Mouse (Mus musculus) cerebellum, postnatal 36 days (tissue): ENCODE data around the gene Ubr7.

Experiments
- DNase-seq, 2 experiments: peaks; one replicate each; pipeline ENCODE4 v3.0.0; 2021 to 2022; ENCODE audit warnings: mixed read lengths in 2 of 2

Ubr7 gene

DNA sequence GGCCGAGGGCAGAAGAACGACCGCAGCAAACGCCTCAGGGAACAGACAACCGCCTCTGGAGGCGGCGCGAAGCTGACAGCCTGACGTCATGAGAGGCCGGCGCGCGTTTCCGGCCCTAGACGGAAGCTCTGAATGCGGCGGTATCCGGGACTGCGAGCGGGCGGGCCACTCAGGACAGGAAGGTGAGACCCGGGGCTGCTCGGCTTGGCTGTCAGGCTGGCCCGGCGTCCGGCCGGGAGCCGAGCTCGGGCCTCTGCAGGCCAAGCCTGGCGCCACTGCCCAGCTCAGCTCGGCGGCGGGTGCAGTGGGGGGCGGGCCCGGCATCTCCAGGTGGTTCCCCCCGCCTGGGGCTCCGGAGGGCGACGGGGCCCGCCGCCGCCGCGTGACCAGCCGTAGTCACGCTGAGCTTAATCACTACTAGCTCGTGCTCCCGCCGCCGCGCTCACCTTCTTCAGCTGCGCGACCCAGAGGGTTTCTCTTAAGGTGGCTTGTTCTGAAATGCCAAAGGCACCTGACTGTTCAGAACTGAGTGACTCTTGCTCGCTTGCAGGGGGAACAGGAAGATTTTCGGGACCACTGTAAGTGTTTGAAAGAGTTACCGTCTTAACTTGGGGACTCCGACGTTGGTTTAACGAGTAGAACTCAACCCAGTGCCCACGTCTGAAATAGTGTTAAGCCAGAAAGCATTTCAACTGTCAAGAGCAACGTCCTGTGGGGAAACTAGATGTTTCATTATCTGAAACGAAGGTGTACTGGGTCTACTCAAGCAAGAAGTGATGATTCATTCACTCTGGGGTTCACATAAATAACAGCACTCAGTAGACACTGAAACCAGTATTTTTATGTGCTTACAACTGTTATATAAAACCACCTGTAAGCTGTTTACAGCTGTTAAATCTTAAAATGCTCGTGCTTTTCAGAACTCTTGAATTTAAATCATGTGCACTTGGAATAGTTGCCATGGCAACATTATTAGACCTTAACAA is 13.9 kb upstream of the Ubr7 start, which contains the start of the genes Moap1 and Tmem251:
Moap1 (minus strand) TSS at position 73 of the 986 bp plus-strand sequence.
Tmem251 (plus strand) TSS at position 174 of the 986 bp plus-strand sequence.
- peak; percentile 90 to 91 for DNase-seq

DNA sequence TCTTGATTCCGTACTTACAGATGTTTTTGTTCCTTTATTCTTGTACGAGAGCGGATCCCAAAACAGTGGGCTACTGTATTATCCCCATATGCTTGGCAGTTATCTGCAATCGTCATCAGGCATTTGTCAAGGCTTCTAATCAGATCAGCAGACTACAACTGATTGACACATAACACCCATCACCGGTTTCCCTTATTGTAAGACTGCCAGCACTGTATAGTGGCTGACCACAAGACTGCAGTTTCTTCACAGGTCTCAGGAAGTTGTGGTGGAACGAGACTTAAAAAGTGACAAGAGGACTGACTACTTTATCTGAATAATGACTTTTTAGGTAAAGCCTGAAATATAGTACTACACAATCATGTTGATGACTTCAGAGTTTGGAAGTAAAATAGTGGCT is 12.9 kb upstream of the Ubr7 start:
- no peak for DNase-seq

DNA sequence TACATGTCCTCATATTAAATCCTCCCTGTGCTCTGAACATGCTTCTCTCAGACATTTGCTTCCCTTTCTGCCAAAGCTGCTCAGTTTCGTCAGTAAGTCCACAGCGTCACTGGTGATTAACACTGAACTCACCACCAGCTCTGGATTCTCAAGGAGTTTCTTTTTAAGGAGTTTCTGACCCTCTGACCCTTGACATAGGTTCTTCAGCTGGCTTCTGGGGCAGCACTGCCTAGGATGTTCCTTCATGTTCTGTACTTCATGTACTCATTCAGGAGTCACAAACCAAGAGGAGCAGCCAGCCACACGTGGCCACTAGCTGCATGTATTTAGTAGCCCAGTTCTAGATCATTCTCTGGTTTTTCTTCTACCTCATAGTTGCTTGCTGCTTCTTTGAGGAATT is 9.5 kb upstream of the Ubr7 start:
- DNase-seq, result no peak

DNA sequence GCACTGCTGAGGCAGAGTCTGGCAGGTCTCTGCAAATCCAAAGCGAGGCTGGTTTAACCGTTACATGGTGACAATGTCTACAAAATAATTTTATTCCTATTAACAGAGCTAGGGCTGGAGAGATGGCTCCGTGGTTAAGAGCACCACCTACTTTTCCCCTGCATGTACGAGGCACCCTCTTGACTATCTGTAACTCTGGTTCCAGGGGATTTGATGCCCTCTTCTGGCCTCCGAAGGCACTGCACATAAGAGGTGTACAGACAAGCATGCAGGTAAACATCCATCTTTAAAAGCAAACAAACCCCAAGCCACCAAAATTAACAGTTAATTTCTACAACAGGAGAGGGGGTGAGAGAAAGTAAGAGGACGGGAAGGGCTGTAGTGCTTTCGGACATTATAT is 1.5 kb upstream of the Ubr7 start:
- peak; percentile 25 to 26 for DNase-seq

DNA sequence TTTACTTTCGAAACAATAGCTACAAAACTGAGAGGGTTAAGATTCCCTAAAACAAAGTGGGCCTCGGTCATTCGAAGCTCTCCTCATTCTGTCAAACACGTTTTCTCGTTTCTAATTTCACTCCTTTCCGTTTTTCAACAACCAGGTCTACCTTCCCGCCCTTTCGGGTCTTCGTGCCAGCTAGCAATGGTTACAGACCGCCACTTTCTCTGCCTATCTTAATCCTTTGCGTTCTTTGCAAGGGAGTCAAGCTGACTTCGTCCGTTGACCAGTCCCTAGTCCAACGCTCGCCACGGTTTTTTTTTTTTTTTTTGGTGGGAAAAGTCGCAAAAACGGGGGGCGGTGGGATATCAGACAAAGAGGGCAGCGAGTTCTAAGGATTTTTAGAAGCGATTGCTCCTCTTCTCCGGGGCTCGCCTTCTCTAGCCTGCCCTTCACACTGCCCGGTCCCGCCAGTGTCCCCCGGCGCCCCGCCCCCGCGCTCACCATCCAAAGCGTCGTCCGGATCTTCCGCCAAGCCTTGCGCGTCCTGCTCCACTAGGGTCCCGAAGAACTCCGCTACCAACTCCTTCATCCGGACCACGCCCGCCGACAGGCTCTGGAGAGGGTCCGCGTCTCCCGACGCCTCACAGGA is 595 bp upstream of the Ubr7 start:
- peak in 1 of 2 experiments; percentile 85 for DNase-seq

DNA sequence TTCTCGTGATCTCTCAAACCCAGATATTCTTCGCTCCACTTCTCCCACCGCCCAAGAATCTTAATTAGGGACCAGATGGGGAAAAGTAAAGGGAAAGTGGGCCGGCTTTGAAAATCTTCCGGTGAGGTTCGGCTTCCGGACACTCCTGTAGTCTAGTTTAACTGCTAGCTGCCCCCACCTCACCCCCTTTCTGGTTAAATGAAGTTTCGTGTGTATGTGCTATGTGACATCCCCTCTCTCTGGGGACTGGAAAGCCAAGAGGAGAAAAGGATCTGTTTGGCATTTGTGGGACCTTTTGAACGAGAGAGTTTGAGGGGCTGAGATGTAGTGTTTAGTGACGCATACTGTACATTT is 613 bp downstream of the Ubr7 start, which contains the start of gene Gm20604:
Gm20604 (minus strand) TSS at position 270 of the 354 bp plus-strand sequence.
- no peak for DNase-seq

DNA sequence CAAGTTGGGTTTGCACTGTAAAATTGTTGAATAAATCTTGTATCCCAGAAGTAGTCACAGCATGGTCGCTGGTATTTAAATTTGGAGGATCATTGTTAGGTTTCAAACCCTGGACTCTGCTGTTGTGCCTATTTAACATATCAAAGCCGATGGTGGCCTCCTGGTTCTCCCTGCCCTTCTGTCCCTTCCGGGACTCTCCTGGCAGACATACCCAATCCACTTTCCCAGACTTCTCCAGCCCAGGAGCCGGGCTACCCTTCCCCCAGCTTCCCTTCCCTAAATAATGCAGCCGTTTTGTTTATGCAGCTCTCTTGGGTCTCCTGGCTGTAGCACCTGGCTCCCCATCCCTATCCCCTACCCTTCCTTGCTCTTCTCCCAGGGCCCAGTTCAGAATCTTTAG is 1.2 kb downstream of the Ubr7 start:
- DNase-seq, result no peak

DNA sequence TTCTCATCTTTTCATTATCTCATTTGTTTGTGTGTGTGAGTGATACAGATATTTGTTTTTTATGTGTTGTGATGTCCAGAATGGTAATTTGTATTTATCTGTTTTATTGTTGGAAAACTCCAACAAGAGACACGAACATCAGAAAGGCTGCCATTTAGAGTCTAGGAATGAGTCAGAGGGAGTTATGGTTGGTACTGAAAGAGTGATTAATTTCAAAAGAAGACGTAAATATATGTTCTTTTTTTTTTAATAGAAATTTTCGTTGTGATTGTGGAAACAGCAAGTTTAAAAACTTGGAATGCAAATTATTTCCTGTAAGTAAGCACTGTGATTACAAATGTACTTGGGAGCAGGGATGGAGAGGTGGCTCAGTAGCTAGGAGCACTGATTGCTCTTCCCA is 3.9 kb downstream of the Ubr7 start:
- DNase-seq, result no peak

DNA sequence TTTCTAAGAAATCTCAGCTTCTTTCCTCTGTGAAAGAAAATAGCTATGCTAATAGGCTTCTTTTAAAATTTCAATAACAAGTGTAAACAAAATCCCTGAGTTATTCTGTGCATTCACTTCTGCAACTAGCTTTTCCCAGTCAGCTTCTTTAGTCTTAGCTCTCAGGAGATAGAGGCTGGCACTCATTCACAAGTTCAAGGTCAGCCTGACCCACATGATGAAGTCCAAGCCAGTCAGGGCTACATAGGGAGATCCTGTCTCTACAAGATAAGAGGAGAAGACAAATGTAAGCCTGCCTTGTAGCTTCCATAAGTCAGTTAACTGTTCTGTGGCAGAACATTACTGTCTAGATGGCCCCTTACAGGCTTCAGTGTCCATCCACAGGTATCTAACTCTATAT is 5.9 kb downstream of the Ubr7 start:
- DNase-seq, result no peak

DNA sequence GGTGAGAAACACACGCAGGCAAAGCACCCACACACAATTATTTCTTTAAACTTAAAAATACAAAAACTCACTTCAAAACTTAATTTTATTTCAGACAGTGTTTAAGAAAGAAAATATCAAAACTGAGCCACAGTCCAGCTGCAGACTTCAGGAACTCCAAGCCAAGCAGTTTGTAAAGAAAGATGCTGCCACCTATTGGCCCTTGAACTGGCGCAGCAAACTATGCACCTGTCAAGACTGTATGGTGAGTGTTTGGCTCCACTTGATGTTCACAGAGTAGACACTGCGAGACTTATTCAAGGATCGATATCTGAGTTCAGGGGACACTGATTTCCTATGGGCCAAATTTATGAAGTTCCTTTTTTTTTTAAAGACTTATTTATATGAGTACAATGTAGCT is 11.2 kb downstream of the Ubr7 start:
- no peak for DNase-seq

DNA sequence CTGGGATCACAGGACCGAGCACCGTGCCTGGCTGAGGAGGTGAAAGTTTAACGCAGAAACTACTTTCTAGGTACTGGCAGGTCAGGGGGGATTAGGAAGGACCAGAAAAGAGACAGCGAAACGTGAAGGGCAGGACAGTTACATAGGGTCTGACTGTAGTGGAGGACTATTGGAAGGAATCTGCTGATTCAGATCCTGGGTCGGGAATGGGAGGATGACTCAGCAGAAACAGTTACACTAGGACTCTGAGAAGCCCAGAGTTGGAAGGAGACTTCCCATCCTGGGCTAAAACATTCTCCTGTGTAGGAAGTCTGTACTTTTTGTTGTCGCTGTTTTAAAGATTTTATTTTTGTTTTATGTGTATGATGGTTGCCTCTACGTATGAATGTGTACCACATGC is 13.8 kb downstream of the Ubr7 start:
- no peak for DNase-seq

DNA sequence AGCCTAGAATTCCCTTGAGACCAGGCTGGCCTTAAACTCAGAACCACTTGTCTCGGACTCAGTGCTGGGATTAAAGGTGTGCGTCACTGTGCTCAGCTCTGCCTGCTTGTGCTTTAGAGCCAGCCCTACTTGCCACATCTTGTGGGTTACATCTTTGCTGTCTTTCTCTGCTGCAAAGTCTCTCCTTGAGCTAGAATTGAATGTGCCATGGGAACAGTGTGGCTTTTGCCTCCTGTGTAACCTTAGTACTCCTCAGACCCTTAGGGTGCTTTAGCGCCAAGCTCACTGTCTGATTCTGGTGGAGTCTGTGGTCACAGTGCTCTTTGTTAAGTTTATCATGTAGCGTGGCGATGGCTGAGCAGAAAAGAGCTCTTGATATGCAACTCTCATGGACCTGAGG is 14.9 kb downstream of the Ubr7 start:
- DNase-seq, result no peak

DNA sequence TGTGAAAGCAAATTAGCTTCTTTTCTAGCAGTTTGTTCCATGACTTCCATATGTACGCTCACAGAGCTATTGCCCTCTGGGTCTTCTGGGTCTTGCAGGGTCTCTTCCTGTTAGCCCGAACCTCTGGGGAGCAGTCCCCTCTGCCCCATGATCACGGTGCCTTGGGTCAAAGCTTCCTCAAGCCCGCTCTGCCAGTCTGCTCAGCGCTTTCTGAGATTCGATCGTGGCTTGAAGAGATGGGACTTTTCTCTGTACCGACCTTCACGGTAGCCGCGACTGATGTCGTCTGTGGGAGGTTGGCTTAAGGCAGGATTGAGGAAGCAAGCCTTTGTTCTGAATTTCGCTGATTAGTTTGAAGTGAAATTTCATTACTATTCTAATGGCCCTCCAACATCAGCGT is 18.3 kb downstream of the Ubr7 start:
- DNase-seq, result no peak

DNA sequence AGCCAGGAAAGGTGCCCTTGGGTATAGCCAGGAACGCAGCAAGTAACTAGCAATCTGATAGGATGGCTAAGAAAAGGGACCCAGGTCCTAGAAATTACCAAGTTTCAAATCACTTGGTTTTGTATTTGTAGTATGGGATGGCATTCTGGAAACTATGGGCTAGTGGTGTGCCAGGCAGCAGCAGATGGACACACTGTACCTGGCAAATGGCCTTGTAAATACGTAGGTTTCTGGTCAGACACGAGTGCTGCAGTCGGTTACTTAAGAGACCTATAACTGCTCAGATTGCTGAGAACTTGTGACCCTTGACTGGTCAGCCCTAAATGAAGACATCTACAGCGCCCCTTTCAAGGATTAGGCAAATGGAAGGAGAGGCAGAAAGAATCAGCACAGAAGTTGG is 20.4 kb downstream of the Ubr7 start:
- DNase-seq, result peak; percentile 22 to 34

DNA sequence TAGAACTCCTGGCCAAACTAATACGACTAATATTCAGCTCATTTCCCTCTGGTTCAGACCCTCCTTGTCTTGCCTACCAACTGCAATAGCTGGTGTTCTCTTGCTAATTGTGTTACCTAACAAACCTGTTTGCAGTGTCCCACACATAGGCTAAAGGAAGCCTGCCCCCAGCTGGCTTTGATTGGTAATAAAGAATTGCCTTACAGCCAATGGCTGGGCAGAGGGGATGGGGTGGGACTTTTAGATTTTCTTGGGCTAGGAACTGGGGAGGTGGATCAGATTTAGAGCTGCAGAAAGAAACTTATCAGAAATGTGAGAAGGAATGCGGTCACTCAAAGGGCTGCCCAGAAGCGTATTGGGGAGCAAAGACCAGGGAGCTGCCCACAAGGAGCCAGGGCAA is 21.7 kb downstream of the Ubr7 start:
- no peak for DNase-seq

DNA sequence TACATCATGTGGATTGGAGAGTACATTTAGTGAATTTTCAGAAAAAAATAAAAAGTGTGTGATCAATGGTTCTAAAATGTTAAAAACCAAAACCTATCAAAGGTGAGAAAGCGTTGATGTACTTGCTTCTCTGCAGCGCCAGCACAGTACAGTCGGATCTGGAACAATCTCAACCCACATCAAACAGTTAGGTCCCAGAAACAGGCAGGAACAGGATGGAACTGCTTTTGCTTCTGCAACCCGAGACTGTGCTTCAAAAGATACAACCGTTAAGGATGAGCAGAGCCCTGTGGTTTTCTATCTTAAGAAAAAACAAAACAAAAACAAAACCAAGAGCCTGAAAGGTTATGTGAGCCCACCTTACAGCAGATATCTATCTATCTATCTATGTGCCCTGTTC is 25.1 kb downstream of the Ubr7 start:
- DNase-seq, result no peak

DNA sequence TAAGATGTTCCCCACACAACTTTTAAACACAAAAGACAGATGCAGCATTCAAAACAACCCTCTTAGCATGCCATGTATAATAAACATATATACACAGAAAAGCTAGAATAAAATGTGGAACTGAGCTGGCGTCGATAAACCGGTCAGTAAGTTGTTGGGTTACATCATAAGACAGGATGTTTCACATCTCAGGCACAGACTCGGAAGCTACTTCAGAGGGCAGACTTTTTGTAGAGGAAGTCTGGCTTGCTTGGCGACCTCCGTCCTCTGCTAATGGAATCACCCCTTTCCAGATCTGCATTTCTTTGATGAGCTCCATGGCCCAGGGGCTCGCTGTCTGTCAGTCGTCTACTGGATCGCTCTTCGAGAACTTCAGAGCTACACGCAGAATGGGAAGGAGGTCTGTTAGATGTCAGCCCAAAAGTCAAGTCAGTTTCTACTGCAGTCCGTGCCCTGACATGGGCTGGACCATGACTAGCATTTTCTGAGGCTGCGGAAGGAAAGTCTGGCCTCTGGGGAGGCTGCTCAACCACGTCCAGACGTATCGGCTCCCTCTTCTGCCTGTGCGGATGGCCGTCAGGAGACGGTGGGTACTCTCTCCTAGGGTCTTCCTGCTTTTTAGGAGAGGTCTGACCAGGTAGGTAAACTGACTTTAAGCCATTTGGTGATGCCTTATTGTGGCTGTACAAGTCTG is 27.3 kb downstream of the Ubr7 start:
- no peak for DNase-seq

DNA sequence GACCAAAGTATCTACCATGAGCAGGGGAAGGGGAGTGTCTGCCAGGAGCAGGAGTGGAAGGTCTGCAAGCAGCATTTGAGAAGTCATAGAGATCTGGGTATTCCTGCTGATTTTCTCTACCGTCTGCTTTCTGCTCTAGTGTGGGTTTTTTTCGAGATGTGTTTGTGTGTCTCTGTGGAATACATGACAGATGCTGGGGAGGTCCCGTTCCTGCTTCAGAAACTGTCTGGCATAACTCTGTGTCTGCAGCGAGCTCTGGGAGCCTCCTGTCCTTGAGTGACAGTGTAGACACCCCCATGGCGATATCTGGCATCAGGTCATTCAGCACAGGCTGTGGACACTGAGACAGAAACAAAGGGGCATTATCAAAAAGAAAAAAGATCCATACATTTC is 27.8 kb downstream of the Ubr7 start:
- DNase-seq, result no peak

DNA sequence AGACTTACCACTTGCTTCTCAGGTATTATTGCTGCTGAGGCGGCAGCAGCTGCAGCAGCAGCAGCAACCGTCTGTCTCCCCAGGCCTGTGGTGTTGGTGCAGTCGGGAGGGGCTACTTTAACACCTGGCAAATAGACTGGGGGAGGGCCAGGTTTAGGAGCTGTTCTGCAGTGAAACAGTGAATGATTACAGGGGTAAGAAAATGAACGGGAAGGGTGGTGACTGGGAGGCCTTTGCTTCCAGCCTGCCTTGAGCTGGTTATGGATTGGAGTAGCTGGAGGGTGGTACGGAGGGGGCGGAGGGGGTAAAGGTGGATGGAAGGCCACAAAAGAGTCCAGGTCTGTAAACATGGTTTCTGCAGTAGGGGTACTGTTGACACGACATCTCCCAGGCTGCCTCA is 30.2 kb downstream of the Ubr7 start:
- no peak for DNase-seq

DNA sequence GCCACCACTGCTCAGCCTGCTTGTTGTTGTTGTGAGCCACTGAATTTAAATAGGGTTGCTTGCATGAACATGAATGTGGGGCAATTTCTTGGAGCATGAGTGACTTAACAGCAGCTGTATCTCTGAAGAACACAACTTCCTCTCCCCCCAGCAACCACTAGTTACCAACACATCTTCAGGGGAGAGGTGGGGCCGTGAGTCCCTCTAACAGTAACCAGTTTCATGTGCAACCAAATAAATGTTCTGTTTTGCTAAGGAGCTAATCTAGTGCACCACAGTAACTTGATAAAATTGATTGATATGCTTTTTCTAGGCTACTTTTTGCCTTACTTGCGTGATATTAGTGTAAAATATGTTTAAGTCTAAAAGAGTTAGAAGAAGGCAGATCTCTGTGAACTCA is 41.8 kb downstream of the Ubr7 start:
- no peak for DNase-seq

DNA sequence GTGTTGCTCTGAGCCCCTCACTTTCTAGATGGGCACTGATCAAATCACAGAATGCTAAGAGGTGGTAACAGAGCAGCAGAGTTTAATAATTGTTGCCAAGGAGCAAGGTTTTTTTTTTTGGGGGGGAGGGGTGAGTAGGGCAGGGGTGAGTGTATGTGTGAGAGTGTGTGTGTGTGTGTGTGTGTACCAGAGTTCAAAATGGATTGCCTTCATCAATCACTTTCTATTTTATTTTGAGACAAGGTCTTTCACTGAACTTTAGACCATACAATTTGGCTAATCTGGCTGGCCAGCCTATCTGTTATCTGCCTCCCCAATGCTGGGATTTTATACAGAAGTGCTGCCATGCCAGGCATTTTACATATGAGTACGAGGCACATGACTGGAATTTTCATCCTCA is 57.1 kb downstream of the Ubr7 start:
- DNase-seq, result no peak

DNA sequence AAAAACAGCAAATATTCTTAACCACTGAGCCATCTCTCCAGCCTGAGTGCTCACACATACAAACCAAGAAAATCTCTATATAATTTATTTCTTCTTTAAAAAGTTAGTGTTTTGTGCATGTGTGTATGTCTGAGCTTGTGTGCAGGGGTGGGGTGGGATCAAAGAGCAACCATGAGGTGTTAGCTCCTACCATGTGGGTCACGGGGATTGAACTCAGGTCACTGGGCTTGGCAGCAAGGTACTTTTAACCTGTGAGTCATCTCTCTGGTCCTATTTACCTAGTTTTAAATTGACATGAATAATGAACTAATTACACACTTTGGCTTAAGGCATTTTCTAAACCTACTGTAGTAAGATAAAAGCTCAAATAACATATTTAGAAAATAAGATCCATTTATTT is 68.6 kb downstream of the Ubr7 start:
- no peak for DNase-seq

DNA sequence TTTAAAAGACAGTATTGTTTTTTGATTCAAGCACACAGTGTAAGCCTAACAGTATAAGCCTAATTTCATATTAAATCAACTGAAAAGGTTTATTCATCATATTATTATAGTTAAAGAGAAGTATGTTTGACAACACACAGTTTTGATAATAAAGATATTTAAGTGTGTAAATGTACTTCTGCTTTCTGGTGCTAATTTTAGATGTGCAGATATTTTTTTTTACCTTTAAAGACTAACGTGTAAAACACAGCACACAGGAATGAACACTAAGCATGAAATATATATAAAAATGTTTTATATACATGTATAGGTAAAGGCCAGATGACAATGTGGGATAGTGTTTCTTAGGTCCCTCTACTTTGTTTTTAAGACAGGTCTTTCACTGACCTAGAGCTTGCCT is 69.4 kb downstream of the Ubr7 start:
- no peak for DNase-seq
